Mouse (Mus musculus) regulatory T cell (primary cell): ENCODE measurements around the gene Mpv17l2.

Experiments used
- in situ Hi-C: fragments of 300-600 bp; cut with MboI, MseI; formaldehyde crosslinking; loops from one replicate; pipeline ENCODE4 v1.15.1; 2025; ENCODE audit warnings: high pct_unique_total_duplicates

Mpv17l2 gene

GRCm38 (mm10) chr8:70752000-70752764 lies 8.6 kb downstream of the Mpv17l2 start:
- in situ Hi-C loops = no loop called here

- in situ Hi-C loops = no loop called here
Observed at GRCm38 (mm10) chr8:70750128-70750680, 10.5 kb downstream of the Mpv17l2 start.

GRCm38 (mm10) chr8:70749097-70749674 lies 11.6 kb downstream of the Mpv17l2 start:
- in situ Hi-C loops = loop anchor here (5.0 kb wide), 1 partner anchor 37 kb away; no protein-coding TSS in a partner anchor

GRCm38 (mm10) chr8:70748246-70749096 lies 12.3 kb downstream of the Mpv17l2 start:
- in situ Hi-C loops = loop anchor here (5.0 kb wide), 1 partner anchor 36 kb away; no protein-coding TSS in a partner anchor

DNA sequence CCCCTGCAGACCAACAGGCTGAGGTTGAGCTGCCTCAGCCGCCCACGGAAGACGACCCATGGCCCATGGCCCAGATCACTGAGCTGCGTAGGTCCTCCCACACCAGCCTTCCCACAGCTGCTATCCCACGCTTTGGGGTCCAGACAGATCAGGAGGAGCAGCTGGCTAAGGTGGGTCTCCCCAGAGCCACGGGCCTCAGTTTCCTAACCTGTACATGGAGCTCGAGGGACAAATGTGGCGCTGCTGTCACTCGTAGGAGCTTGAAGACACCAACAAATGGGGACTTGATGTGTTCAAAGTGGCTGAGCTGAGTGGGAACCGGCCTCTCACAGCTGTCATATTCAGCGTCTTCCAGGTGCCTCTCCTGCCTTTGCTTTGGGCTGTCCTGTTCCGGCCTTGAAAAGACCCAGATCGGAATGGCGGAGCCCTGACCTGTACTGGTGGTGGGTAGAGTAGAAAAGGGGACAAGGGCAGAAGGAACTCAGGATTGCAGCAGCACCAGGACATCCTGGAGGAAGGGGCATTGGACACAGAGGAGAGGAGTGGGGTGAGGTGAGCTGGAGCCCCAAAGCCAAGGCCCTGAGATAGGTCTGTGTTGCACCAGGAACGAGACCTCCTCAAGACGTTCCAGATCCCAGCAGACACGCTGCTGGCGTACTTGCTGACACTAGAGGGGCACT lies 13.4 kb downstream of the Mpv17l2 start:
- in situ Hi-C loops = loop anchor here (5.0 kb wide), 1 partner anchor 35 kb away; no protein-coding TSS in a partner anchor

- in situ Hi-C loops = loop anchor here (5.0 kb wide), 1 partner anchor 34 kb away; no protein-coding TSS in a partner anchor
Observed at GRCm38 (mm10) chr8:70746676-70747075, 14.1 kb downstream of the Mpv17l2 start.

- in situ Hi-C loops = loop anchor here (5.0 kb wide), 1 partner anchor 33 kb away; no protein-coding TSS in a partner anchor
Observed at GRCm38 (mm10) chr8:70745691-70746220, 15.0 kb downstream of the Mpv17l2 start.

DNA sequence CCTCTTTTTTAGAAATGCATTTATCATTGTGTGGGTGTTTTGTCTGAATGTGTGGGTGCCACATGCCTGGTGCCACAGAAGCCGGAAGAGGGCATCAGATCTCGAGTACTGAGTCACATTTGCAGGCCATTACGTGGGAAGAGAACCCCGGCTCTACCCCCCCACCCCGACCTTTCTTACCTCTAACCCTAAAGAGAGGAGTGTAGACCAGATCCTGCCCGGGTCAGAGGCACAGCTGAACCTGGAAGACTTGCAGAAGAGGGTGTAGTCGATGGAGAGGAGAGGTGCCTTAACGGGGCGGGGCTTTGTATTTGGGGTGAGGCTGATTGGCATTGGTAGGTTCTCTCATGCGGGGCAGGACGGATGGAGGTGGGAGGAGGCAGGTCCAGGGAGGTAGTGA lies 15.9 kb downstream of the Mpv17l2 start:
- in situ Hi-C loops = loop anchor here (5.0 kb wide), 1 partner anchor 33 kb away; no protein-coding TSS in a partner anchor

DNA sequence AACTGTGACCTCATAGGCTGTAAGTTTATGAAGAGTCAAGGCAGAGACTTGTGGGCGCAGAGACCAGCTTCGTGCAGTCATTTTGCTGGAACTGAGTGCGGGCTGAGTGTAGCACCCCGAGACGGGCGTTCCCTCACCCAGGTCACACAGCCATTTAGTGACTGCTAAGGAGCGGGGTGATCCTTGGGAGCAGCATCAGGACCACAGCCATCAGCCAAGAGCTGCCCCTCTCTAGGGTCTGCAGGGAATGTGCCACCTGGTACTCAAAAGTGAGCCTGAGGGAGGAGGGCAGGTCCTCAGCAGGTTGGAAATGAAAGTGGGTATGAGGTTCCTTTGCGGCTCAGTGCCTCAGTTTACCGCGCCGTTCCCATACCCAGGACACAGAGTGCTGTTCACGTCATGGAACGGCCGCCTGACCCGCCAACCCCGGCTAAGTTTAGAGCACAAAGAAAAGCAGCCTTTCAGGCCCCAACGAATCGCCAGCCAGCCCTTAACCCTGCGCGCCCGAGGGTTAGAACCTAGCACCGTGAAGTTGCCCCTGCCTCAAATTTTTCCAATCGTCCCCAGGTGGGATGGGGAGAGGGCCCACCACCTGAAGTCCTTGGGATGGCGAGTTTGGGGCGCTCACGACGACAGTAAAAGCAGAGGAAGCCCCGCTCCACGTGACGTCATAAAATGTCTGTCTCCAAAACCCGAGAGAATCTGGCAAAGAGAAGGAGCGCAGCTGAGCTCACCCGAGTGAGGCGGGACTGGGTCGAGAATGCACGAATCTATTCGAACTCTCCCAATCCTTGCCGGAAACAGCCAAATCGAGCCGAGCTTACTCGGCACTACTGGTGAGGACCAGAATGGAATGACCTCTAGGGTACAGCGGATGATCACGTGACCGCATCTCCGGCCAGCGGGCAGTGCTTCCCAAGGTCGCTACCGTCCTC lies 16.8 kb downstream of the Mpv17l2 start:
- in situ Hi-C loops = no loop called here

DNA sequence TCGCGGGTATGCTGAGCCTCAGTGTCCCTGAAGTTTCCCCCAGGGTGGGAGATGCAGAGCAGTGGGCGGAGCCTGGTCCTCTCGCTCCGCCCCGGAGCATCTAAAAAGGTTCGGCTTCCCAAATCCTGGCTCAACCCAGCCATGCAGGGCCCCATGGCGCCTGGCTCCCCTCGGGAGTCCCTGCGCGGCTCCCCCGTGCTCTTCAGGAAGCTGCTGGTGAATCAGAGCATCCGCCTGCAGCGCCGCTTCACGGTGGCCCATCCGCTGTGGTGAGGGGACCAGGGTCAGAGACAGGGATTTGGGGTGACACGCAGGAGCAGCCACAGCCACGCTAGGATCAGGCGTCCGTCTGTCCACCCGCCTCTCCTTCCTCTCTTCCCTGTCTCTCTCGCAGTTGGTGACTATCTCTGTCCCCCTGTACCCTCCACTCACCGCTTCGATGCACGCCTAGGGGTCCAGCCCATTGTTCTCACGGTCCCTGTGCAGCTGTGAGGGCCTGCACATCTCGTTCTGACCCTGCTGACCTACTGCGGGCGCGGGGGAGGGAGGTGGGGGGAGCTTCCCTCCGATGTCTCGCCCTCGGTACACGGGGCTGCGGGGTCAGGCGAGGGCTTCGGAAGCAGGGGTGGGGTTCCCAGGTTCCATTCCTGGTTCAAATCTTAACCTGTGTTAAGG lies 17.6 kb downstream of the Mpv17l2 start:
- in situ Hi-C loops = no loop called here

GRCm38 (mm10) chr8:70742176-70742575 lies 18.6 kb downstream of the Mpv17l2 start:
- in situ Hi-C loops = no loop called here

DNA sequence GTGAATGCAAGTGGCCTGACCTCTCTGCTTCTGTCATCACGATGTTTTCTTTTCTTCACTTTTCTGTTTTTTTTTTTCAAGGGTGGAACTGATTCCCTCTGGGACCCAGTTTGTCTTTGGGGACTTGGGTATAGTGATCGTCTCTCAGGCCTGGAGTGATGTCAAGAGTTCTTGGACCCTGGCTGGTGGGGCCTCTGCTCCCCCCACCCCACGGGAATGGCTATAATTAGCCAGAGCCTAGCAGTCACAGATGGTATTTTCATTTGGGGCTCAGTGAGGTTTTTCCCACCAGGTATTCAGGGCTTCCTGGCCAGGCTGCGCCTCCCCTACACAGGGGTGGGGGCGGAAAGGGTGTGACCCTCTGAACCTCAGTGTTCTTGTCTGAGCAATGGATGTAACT lies 19.1 kb downstream of the Mpv17l2 start:
- in situ Hi-C loops = no loop called here

DNA sequence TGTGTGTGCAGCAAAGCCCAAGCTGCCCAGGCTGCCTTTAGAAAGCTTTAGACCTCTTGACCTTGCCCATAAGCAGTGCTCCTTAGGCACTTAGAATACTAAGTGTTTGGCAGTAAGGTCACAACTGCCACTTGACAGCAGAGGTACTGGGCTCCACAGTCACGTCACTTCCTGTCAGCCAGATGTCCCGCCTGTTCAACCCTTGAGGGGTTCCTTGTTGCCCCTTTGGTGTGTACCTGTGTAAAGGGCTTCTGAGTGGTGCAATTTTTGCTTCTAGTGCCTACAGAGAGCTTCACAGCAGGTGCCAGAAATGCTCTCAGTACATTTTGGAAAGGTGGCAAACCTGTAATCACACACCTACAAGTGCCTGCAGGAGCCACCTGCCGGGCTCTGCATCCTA lies 22.5 kb downstream of the Mpv17l2 start:
- in situ Hi-C loops = no loop called here

- in situ Hi-C loops = no loop called here
Observed at GRCm38 (mm10) chr8:70737705-70738104, 23.0 kb downstream of the Mpv17l2 start.

- in situ Hi-C loops = no loop called here
Observed at GRCm38 (mm10) chr8:70730956-70731355, 29.8 kb downstream of the Mpv17l2 start.

DNA sequence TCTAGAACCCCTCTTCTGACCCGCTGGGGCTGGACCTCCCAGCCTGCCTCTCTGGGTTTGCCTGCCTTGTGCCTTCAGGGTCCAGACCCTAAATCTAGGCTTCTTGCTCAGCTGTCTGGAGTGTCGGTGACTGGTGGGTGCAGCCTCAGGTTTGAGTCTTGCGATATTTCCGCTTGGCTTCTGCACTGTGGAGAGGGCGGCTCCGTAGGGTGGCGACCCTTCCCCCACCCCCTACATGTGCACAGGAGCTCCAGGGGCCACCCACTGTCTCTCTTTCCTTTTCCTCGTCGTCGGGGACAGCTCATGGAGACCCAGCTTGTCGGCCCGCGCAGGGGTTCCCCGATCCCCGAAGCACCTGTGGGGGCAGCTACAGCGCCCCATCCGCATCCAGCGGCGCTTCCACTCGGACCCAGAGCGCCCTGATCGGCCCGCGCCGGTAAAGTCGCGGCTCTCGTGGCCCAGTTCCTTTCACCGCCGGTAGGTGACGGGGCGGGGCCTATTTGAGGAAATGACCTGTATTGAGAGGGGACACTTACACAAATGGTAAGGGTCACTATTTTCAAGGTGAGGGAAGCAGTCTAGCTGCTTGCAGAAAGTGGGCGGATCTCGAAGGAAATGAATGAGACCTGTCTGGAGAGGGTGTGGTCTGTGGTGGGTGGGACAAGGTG lies 30.8 kb downstream of the Mpv17l2 start:
- in situ Hi-C loops = no loop called here

DNA sequence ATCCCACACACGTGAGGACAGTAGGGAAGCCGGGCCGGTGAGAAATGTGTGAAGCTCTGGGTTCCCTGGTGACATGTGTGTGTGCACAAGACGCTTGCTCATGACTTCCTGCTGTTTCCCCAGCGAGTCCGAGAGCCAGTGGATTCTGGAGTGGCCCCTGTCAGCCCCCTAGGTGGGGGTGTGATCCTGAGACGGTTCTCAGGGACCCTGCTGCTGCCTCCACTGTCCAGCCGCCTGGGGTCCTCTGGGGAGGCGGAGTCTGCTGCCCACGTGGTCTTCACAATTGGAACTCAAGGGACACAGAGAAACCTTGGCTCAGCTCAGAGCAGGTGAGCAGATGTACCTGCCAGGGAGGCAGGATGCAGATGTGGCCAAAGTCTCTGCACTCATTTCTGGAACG lies 34.0 kb downstream of the Mpv17l2 start:
- in situ Hi-C loops = no loop called here

- in situ Hi-C loops = no loop called here
Observed at GRCm38 (mm10) chr8:70725792-70726447, 34.8 kb downstream of the Mpv17l2 start.
